Mouse (Mus musculus): ENCODE data around the gene Ncor2. TPM values are rescaled to one million over a fixed set of nuclear protein-coding genes. Genes with fewer than 3 reads are reported as not detected.

Ncor2 gene
- polyA plus RNA-seq, 1 experiment: 7.2 TPM

DNA sequence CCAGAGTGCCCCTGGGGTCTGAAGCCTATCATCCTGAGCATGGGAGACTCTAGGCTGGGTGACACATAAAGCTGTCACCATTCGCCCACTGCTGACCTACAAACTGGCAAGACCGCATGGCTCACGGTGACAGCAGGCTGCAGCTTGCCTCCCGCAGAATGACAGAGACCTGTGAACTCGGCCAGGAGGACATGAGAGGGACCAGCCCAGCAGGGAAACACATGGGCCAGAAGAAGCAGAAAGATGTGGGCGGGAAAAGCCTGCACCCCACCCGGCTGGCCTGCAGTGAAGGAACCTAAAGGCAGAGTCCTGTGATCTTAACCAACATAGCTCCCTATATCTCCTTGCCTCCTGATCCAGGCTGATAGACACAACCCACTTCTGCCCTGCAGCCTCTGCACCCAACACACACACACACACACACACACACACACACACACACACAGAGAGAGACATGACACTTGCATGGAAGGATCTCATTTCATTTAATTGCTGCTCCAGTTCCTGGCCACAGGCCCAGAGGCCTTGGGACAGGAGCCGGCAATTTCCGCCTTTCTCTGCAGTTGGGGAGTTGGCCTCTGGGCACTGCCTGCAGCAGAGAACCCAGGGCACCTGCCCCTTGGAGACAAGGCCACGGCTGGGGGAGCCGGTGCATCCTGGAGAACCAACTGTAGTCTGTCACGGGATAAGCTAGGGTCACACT lies 14.4 kb downstream of the Ncor2 start:
- no peak for TF ChIP-seq TAL1 (IDR thresholded peaks at IDR 0.05; ENCODE audit: low read length)
- no peak for TF ChIP-seq GATA1 (IDR thresholded peaks at IDR 0.05; ENCODE audit: low read length)
- Histone ChIP-seq H3K36me3 (ENCODE audit: control insufficient read depth) (no peaks in the 10 kb centered on the region), H3K4me3 (replicated peaks) (no peak overlapping the region), H3K9me3 (ENCODE audit: control insufficient read depth, low read length) (no peaks in the 10 kb centered on the region), H3K4me1 (ENCODE audit: control insufficient read depth) (peaks cover 36% of the 10 kb centered on the region), H3K27me3 (ENCODE audit: control insufficient read depth) (no peaks in the 10 kb centered on the region)

DNA sequence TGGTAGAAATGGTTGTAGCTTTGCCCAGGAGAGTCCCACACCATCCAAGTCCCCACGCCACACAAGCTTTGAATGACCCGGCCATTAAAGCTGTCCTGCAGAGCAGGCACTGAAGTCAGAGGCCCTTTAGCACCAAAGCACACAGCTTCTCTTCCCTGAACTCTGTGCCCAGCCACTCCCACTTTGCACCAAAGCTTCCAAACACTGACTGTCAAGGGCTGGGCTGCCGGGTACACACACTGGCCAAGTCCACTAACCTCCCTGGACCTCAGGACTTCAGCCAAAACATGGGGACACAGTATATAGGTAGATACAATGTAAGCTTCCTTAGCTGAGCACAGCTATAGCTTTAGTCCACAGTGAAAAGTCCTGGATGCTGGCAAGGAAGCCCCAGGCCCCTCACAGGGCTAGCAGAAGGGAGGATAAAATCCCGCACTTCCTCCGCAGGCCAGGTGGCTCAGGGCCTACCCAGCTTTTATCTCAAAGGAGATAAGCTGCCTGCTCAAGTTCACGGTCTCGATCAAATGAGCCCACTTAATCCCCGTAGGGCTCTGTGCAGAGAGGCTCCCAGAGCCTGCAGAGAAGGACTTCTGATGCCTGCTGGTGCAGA lies 15.5 kb downstream of the Ncor2 start:
- TF ChIP-seq GATA1 (IDR thresholded peaks at IDR 0.05; ENCODE audit: low read length) (no peak), TAL1 (IDR thresholded peaks at IDR 0.05; ENCODE audit: low read length) (no peak)
- H3K9me3 ChIP-seq (ENCODE audit: control insufficient read depth, low read length): no peaks in the 10 kb centered on the region
- H3K27me3 ChIP-seq (ENCODE audit: control insufficient read depth): no peaks in the 10 kb centered on the region
- H3K4me3 ChIP-seq (replicated peaks): no peak overlapping the region
- peaks cover 46% of the 10 kb centered on the region for H3K4me1 ChIP-seq (ENCODE audit: control insufficient read depth)
- no peaks in the 10 kb centered on the region for H3K36me3 ChIP-seq (ENCODE audit: control insufficient read depth)

DNA sequence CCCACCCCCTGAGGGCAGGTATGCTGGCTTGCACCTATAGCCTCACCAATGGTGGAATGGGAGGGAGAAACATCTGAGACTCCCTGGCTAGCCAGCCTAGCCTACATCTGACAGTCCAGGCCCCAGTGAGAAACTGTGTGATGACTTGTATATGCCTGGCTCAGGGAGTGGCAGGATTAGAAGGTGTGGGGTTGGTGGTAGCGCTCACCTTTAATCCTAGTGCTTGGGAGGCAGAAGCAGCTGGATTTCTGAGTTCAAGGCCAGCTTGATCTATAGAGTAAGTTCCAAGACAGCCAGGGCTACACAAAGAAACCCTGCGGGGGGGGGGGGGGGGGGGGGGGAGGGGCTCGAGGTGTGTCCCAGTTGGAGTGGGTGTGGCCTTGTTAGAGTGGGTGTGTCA lies 16.6 kb downstream of the Ncor2 start:
- Histone ChIP-seq H3K36me3 (ENCODE audit: control insufficient read depth) (no peaks in the 10 kb centered on the region), H3K4me1 (ENCODE audit: control insufficient read depth) (peaks cover 55% of the 10 kb centered on the region), H3K27me3 (ENCODE audit: control insufficient read depth) (no peaks in the 10 kb centered on the region), H3K9me3 (ENCODE audit: control insufficient read depth, low read length) (no peaks in the 10 kb centered on the region), H3K4me3 (replicated peaks) (no peak overlapping the region)
- TF ChIP-seq TAL1 (IDR thresholded peaks at IDR 0.05; ENCODE audit: low read length) (no peak), GATA1 (IDR thresholded peaks at IDR 0.05; ENCODE audit: low read length) (no peak)

DNA sequence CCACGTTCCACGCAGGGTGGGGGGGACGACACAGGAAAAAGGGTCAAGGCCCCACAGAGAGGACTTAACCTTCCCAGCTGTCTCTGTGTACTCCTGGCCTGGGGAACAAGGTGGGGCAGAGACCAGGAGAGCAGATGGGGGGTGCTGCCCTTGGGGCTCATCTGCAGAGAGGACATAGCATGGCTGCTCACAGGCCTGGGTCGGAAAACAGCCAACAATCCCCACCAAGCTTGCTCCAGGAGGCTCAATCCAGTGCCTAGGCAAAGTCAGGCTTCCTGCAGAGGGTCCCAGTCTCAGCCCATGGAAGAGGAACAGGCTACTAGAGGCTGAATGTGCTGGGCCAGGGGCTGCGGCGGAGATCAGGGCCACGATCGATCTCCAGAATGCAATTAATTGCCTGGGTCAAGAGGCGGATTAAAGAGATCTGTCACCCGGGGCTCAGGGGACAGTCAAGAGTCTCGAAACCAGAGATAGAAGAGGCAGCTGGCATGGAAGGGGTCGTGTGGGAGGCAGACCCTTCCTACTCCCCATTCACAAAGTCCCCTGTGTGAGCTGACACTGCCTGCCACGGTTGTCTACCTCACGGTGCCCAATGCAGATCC lies 19.1 kb downstream of the Ncor2 start:
- Histone ChIP-seq H3K4me1 (ENCODE audit: control insufficient read depth) (peaks cover 53% of the 10 kb centered on the region), H3K9me3 (ENCODE audit: control insufficient read depth, low read length) (no peaks in the 10 kb centered on the region), H3K36me3 (ENCODE audit: control insufficient read depth) (no peaks in the 10 kb centered on the region), H3K4me3 (replicated peaks) (no peak overlapping the region), H3K27me3 (ENCODE audit: control insufficient read depth) (no peaks in the 10 kb centered on the region)
- TF ChIP-seq GATA1 (IDR thresholded peaks at IDR 0.05; ENCODE audit: low read length) (no peak), TAL1 (IDR thresholded peaks at IDR 0.05; ENCODE audit: low read length) (no peak)

DNA sequence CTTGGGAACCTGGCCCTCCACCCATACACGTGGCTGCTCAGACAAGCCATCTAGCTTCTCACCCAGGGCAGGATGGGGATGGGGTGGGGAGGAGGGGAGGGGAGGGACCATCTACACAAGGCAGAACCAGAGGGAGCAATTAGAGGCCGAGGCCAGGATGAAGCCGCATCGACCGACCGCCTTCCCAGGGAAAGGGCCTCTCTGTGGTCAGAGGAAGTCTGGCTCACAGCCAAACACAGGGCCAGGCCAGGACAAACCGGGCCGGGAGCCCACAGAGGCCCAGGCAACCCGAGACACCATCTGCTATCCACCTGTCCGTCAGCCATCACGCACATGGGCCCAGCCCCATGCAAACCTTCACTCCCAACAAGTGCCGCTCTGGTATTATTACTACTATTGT lies 19.7 kb downstream of the Ncor2 start:
- H3K9me3 ChIP-seq (ENCODE audit: control insufficient read depth, low read length): no peaks in the 10 kb centered on the region
- H3K4me3 ChIP-seq (replicated peaks): no peak overlapping the region
- no peaks in the 10 kb centered on the region for H3K27me3 ChIP-seq (ENCODE audit: control insufficient read depth)
- TF ChIP-seq GATA1 (IDR thresholded peaks at IDR 0.05; ENCODE audit: low read length) (no peak), TAL1 (IDR thresholded peaks at IDR 0.05; ENCODE audit: low read length) (no peak)
- no peaks in the 10 kb centered on the region for H3K36me3 ChIP-seq (ENCODE audit: control insufficient read depth)
- H3K4me1 ChIP-seq (ENCODE audit: control insufficient read depth): peaks cover 48% of the 10 kb centered on the region

DNA sequence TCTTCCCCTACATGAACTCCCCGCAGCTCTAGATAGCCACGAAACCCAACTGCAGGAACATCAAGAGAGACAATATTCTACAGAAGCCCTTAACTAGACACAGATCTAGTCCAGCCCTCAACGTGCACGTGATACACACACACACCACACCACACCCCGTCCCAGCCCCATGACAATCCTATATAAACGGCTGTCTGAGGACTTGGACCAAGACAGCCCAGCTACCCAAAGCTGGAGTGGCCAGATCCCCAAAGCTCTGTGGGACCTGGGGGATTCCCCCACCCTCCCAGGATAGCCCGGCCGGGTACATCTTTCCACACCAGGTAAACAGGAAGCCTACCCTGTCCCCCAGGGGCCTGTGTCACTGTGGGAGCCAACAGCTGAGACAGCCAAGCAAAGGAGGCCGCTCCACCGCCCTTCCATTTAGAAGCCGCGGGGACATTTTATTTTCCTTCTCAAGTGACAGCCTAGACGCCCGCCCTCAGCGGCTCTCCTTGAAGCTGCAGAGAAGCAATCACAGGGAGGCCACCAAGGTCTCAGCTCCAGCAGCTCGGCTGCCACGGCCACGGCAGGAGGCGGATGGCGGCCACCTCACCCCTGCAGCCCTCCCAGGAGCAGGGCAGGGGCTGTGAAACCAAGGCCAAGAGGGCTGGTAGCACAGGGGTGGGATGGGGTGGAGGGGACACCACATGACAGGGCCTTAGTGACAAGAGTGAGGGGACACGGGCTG lies 20.6 kb downstream of the Ncor2 start:
- no peaks in the 10 kb centered on the region for H3K27me3 ChIP-seq (ENCODE audit: control insufficient read depth)
- H3K9me3 ChIP-seq (ENCODE audit: control insufficient read depth, low read length): no peaks in the 10 kb centered on the region
- peaks cover 40% of the 10 kb centered on the region for H3K4me1 ChIP-seq (ENCODE audit: control insufficient read depth)
- no peaks in the 10 kb centered on the region for H3K36me3 ChIP-seq (ENCODE audit: control insufficient read depth)
- H3K4me3 ChIP-seq (replicated peaks): no peak overlapping the region
- TF ChIP-seq TAL1 (IDR thresholded peaks at IDR 0.05; ENCODE audit: low read length) (no peak), GATA1 (IDR thresholded peaks at IDR 0.05; ENCODE audit: low read length) (no peak)

DNA sequence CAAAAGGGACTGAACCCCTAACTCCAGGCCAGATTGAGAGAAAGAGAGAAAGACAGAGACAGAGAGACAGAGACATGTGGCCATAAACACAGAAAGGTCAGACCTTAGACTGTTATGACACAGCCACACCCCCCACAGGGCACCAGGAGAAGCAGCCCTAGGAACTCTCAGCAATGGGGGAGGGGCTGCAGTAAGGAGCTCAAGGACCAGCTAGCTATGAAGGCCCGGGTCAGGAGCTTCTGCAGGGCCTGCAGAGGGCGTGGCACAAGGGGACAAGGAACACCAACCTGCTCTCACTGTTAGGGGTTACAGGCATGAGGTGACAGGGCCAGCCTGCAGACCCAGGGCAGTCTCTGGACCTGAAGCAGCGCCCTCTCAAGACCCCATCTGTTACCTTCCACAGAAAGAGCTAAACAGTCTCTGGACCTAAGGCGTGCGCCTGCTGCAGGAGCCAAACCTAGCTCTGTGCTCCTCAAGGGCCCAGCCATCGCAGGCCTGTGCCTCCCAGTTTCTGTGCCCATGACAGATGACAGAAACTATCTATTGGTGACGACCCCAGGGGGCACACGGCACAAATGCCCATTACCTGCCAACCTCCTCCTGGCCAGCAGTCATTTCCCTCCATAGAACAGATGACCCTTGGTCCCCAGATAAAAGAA lies 21.5 kb downstream of the Ncor2 start:
- Histone ChIP-seq H3K4me1 (ENCODE audit: control insufficient read depth) (peaks cover 36% of the 10 kb centered on the region), H3K36me3 (ENCODE audit: control insufficient read depth) (no peaks in the 10 kb centered on the region), H3K4me3 (replicated peaks) (no peak overlapping the region), H3K27me3 (ENCODE audit: control insufficient read depth) (no peaks in the 10 kb centered on the region), H3K9me3 (ENCODE audit: control insufficient read depth, low read length) (no peaks in the 10 kb centered on the region)
- no peak for TF ChIP-seq TAL1 (IDR thresholded peaks at IDR 0.05; ENCODE audit: low read length)
- TF ChIP-seq GATA1 (IDR thresholded peaks at IDR 0.05; ENCODE audit: low read length): no peak

DNA sequence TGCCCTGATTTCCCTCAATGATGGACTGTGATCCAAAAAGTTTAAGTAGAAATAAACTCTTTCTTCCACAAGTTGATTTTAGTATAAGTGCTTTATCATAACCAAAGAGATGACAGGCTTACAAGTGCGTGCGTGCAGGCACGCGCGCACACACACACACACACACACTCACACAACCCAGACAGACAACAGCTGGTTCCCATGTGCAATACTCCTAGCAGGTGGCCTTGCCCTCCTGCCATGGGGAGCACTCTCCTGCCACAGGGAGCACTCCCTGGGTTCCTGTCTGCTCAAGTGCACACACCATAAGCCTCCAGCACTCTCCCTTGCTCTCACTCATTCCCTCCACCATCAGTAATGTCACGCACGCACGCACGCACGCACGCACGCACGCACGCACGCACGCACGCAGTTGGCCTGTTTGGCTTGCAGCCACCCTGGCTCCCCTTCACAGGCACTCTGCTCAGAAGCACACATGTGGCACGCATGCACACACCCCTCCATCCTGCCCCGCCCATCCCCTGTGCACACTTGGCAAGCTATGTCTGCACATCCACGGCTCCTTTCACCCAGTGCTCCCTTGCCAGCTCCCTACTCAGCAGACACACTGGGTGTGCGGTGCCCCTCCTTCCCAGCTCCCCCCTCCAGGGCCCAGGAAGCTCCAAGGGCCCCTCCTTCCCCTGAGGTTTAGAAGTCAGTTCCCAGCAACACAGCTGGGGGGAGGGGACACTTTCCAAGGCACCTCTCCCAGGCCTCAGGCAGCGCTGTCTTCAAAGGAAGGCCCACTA lies 22.4 kb downstream of the Ncor2 start:
- TF ChIP-seq TAL1 (IDR thresholded peaks at IDR 0.05; ENCODE audit: low read length): no peak
- no peak for TF ChIP-seq GATA1 (IDR thresholded peaks at IDR 0.05; ENCODE audit: low read length)
- H3K4me3 ChIP-seq (replicated peaks): no peak overlapping the region
- H3K36me3 ChIP-seq (ENCODE audit: control insufficient read depth): no peaks in the 10 kb centered on the region
- peaks cover 40% of the 10 kb centered on the region for H3K4me1 ChIP-seq (ENCODE audit: control insufficient read depth)
- H3K27me3 ChIP-seq (ENCODE audit: control insufficient read depth): no peaks in the 10 kb centered on the region
- H3K9me3 ChIP-seq (ENCODE audit: control insufficient read depth, low read length): no peaks in the 10 kb centered on the region
